Mouse (Mus musculus) splenic B cell, adult 2 months (primary cell): ENCODE measurements around the gene Bpifa2.
"Not testable (repeated sequence)": the region's sequence is repeated elsewhere in the genome, so short reads cannot be mapped to it uniquely, and the experiment has no call there.

Experiments
- DNase-seq: peaks from one replicate; pipeline ENCODE4 v3.0.0-alpha.2; 2011; ENCODE audit warnings: low read depth, low spot score
- H3K27me3 ChIP-seq: 2 replicates; pipeline ENCODE4 v1.6.1; 2012; ENCODE audit warnings: mild to moderate bottlenecking, low read length, moderate library complexity, mixed read lengths; ENCODE audit not compliant: control insufficient read depth, poor library complexity, insufficient read depth, severe bottlenecking
- H3K36me3 ChIP-seq: 2 replicates; pipeline ENCODE4 v1.6.1; 2012; ENCODE audit warnings: mild to moderate bottlenecking, low read length, moderate library complexity, mixed read lengths; ENCODE audit not compliant: control insufficient read depth, poor library complexity, insufficient read depth, severe bottlenecking

The Bpifa2 gene

DNA sequence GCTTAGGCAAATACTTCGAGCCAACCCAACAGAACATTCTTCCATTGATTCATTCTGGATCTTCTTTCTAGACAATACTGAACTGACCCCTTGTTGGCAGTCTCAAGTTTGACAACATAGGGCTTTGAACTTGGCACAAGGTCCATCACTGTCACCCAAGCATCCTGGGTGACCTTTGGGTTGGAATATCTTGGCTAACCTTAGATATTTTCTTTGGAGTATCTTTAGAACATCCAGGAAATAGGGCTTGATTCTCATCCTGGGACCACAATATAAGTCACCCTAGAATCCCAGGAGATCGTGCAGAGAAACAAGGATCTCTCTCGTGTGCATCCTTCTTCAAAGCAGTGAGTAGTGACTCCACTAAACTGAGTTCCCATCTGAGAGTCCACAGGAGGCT is at the start of gene Bpifa2:
Gene Bpifa2, plus strand, starts transcription at position 301 of the 400 bp plus-strand sequence.
- DNase-seq = no peak

GRCm38 (mm10) chr2:153962821-153963331 is 45.2 kb upstream of the Bpifa2 start:
- Histone ChIP-seq H3K36me3 (no peaks in the 10 kb centered on the region), H3K27me3 (no peaks in the 10 kb centered on the region)
- DNase-seq = no peak

More for the DNA sequence above, at the start of gene Bpifa2:
- H3K27me3 ChIP-seq = no peaks in the 10 kb centered on the region
- H3K36me3 ChIP-seq = no peaks in the 10 kb centered on the region

DNA sequence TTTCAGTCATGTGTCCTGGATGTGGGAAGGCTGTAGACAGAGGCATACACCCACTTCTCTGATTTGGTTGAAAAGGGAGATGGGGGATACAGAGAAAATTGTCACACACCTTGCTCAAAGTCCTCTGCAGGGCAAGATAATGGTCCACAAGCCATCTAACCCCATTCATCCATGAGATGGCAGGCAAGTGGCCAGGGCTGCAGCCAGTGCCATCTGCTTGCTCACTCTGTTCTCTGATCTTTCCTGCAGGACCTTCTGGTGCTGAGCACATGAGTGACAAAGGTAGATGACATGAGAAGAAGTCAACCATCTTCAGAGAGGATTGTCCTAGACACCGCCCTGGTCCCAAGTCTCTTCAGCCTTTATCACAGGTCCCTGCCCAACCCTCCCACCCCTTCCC is 44.7 kb upstream of the Bpifa2 start:
- H3K27me3 ChIP-seq = no peaks in the 10 kb centered on the region
- H3K36me3 ChIP-seq = no peaks in the 10 kb centered on the region
- no peak for DNase-seq

DNA sequence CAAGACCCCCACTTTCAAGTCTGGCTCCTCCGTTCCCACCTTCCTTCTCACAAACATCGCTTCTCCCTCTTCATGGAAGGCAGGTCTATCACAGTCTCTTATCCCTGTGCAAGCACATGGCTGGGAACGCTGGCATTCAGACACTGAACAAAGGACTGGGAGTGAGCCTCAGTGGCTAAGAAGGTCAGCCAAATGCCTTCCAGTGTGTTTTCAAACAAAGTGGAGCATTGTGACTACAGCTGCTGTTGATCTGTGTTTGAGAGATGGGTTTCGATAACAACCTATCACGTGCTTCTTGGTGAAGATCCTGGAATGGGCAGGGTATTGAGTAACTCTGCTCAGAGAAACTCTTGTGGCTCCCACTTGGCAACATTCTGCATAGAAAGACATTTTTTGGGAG is 37.8 kb upstream of the Bpifa2 start:
- no peaks in the 10 kb centered on the region for H3K36me3 ChIP-seq
- no peak for DNase-seq
- H3K27me3 ChIP-seq = no peaks in the 10 kb centered on the region

DNA sequence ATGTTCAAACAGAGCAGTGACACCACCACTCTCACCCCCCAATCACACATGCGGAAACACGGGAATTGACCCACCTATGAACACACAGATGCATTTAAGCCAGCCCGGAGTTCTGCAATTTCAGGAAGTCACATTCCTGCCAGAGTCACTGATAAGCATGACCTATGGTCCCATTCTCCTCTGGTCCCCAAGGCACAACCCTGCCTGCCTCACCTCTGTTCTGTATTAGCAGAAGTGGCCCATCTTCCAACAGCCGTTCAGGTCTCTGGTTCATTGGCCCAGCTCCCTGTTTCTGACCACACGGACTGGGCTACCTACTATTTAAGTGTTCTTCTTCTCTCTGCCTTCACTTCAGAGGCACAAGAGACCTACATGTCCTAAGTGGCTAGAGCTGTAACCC is 33.5 kb upstream of the Bpifa2 start, which contains the start of gene Bpifa6:
Gene Bpifa6, plus strand, starts transcription at position 364 of the 400 bp plus-strand sequence.
- DNase-seq = no peak
- Histone ChIP-seq H3K36me3 (no peaks in the 10 kb centered on the region), H3K27me3 (no peaks in the 10 kb centered on the region)

- peak; percentile 65 for DNase-seq
- H3K36me3 ChIP-seq = no peaks in the 10 kb centered on the region
- H3K27me3 ChIP-seq = no peaks in the 10 kb centered on the region
These were observed 12.3 kb upstream of the Bpifa2 start for GRCm38 (mm10) chr2:153995770-153996169.

DNA sequence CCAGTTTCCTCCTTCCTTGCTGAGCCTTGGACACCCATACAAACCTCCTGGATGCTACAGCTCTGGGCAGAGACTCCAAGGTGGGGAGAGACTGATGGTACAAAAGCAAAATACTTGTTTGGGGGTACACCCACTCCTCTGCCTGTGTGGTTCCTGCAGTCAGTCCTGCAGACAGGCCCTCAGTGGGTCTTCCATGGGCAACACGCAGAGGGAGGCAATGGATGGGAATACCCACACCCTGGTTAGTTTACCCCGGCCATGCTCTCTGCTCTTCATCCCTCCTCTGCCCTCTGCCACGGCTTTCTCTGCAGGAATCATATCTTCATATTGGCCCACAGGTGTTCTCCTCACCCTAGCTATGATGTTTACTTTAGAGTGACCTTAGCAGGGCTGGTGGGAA is 7.6 kb upstream of the Bpifa2 start:
- H3K36me3 ChIP-seq = no peaks in the 10 kb centered on the region
- no peak for DNase-seq
- H3K27me3 ChIP-seq = no peaks in the 10 kb centered on the region

GRCm38 (mm10) chr2:154001056-154001455 is 7.0 kb upstream of the Bpifa2 start:
- Histone ChIP-seq H3K27me3 (no peaks in the 10 kb centered on the region), H3K36me3 (no peaks in the 10 kb centered on the region)
- DNase-seq = no peak

- H3K36me3 ChIP-seq = no peaks in the 10 kb centered on the region
- no peak for DNase-seq
- no peaks in the 10 kb centered on the region for H3K27me3 ChIP-seq
These were observed 3.6 kb upstream of the Bpifa2 start for GRCm38 (mm10) chr2:154004456-154004855.

DNA sequence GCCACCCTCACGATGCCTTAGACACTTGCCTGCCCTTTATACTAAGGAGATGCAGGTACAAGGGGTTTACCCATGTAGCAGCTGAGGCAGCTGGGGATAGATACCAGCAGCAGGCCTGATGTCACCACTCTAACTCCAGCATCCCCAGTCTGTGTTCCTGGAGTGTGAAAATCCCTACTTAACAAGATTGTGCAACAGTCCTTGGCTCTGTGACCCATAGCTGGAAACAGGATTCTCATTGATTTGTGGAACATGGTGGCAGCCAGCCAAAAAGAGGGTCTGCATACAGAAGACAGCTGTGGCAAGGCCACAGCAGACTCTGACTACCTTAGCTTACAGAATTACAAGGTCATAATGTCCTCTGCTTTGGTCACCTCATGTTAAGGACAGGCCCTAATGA is 3.0 kb upstream of the Bpifa2 start:
- no peak for DNase-seq
- H3K36me3 ChIP-seq = no peaks in the 10 kb centered on the region
- H3K27me3 ChIP-seq = no peaks in the 10 kb centered on the region

DNA sequence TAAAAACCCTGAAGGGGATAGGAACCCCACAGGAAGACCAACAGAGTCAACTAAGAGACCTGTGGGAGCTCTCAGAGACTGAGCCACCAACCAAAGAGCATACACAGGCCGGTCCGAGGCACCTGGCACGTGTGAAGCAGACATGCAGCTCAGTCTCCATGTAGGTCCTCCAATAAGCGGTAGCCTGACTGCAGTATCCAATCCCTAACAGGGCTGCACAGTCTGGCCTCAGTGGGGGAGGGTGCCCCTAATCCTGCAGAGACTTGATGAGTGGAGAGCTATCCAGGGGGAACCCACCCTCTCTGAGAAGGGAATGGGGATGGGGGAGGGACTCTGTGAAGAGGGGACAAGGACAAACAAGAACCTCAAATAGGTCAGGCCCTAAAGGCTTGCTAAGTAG is 2.3 kb upstream of the Bpifa2 start:
- no peaks in the 10 kb centered on the region for H3K36me3 ChIP-seq
- no peaks in the 10 kb centered on the region for H3K27me3 ChIP-seq
- no peak for DNase-seq

GRCm38 (mm10) chr2:154006331-154006730 is 1.7 kb upstream of the Bpifa2 start:
- Histone ChIP-seq H3K27me3 (no peaks in the 10 kb centered on the region), H3K36me3 (no peaks in the 10 kb centered on the region)
- DNase-seq = no peak

- DNase-seq = no peak
- Histone ChIP-seq H3K36me3 (no peaks in the 10 kb centered on the region), H3K27me3 (no peaks in the 10 kb centered on the region)
These were observed 684 bp upstream of the Bpifa2 start for GRCm38 (mm10) chr2:154007381-154007780.

DNA sequence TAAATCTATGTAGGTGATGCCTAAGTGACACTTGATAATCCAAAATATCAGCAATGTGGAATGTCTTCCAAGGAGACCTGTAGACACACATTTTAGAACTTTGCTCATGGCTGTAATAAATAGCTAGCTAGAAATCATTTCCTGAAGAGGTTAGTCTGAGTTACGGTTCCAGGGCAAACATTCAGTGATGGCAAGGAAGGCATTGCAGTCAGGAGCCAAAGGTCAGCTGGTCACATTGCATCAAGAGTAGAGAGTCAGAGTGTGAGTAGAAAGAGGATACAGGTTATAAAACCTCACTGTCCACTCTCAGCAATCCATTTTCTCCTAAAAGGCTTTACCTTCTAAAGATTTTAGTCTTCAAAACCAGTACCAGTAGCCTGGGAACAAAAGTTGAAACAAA is 9.9 kb downstream of the Bpifa2 start:
- H3K36me3 ChIP-seq = no peaks in the 10 kb centered on the region
- H3K27me3 ChIP-seq = no peaks in the 10 kb centered on the region
- no peak for DNase-seq

- H3K36me3 ChIP-seq, H3K27me3 ChIP-seq, DNase-seq: not testable (repeated sequence)
These were observed 16.6 kb downstream of the Bpifa2 start for GRCm38 (mm10) chr2:154024676-154025075.

- peak; percentile 37 for DNase-seq
- H3K27me3 ChIP-seq = no peaks in the 10 kb centered on the region
- no peaks in the 10 kb centered on the region for H3K36me3 ChIP-seq
These were observed 30.9 kb downstream of the Bpifa2 start for GRCm38 (mm10) chr2:154038932-154039331.
